Mouse (Mus musculus): ENCODE data around the gene Gm49383. TPM values are rescaled to one million over a fixed set of nuclear protein-coding genes. Genes with fewer than 3 reads are reported as not detected.
"Not testable (repeated sequence)": the region's sequence is repeated elsewhere in the genome, so short reads cannot be mapped to it uniquely, and the experiment has no call there.

Gm49383 gene
- total and polyA plus RNA-seq, 2 experiments from 2014 or later: 0.38 to 5.3 TPM

- Histone ChIP-seq H3K4me2 (ENCODE audit: low read depth, low read length, poor library complexity, severe bottlenecking) (no peak overlapping the region), H3K9ac (replicated peaks; ENCODE audit: low read length, poor library complexity, severe bottlenecking) (no peak overlapping the region), H3K4me3 (ENCODE audit: low read depth, low read length) (no peak overlapping the region), H3K4me1 (ENCODE audit: insufficient read depth, low read length) (no peaks in the 10 kb centered on the region), H3K9me3 (ENCODE audit: low read length) (no peaks in the 10 kb centered on the region), H3K27me3 (ENCODE audit: insufficient read depth, low read length) (no peaks in the 10 kb centered on the region), H3K27ac (ENCODE audit: low read depth, low read length) (no peak overlapping the region), H3K36me3 (ENCODE audit: insufficient read depth, low read length) (0 out of 2 replicates have a peak, but pooled peaks cover 2% of the 10 kb centered on the region)
- TF ChIP-seq CTCF (IDR thresholded peaks at IDR 0.05): no peak
- 84% methylated on average over 3 of the region's 3 CpGs for whole genome bisulfite sequencing
- DNase-seq (ENCODE audit: low spot score) (no peak), ATAC-seq (ENCODE audit: low FRiP score) (no peak)
Observed at GRCm38 (mm10) chr12:69177526-69177925, 19.4 kb downstream of the Gm49383 start.

DNA sequence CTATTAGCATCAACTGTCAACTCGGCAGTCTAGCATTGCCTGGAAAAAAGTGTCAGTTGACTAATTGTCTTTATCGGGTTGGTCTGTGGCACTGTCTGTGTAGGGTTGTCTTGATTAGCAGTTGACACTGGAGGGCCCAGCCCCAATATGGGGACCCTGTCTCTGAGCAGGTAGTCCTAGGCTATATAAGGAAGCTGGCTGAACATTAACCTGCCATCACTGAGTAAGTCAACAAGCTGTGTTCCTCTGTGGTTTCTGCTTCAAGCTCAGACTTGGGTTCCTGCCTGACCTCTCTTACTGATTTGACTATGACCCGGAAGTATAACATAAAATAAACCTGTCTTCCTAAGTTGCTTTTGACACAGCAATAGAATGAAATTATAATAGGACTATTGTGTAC lies 20.9 kb downstream of the Gm49383 start:
- H3K4me1 ChIP-seq (ENCODE audit: insufficient read depth, low read length): no peaks in the 10 kb centered on the region
- no peak overlapping the region for H3K4me2 ChIP-seq (ENCODE audit: low read depth, low read length, poor library complexity, severe bottlenecking)
- H3K9ac ChIP-seq (replicated peaks; ENCODE audit: low read length, poor library complexity, severe bottlenecking): no peak overlapping the region
- 93% methylated on average over 3 of the region's 3 CpGs for WGBS
- no peak overlapping the region for H3K27ac ChIP-seq (ENCODE audit: low read depth, low read length)
- ATAC-seq (ENCODE audit: low FRiP score): no peak
- no peak for DNase-seq (ENCODE audit: low spot score)
- H3K27me3 ChIP-seq (ENCODE audit: insufficient read depth, low read length): no peaks in the 10 kb centered on the region
- H3K36me3 ChIP-seq (ENCODE audit: insufficient read depth, low read length): no peaks in the 10 kb centered on the region
- no peak overlapping the region for H3K4me3 ChIP-seq (ENCODE audit: low read depth, low read length)
- no peak for TF ChIP-seq CTCF (IDR thresholded peaks at IDR 0.05)
- H3K9me3 ChIP-seq (ENCODE audit: low read length): no peaks in the 10 kb centered on the region

DNA sequence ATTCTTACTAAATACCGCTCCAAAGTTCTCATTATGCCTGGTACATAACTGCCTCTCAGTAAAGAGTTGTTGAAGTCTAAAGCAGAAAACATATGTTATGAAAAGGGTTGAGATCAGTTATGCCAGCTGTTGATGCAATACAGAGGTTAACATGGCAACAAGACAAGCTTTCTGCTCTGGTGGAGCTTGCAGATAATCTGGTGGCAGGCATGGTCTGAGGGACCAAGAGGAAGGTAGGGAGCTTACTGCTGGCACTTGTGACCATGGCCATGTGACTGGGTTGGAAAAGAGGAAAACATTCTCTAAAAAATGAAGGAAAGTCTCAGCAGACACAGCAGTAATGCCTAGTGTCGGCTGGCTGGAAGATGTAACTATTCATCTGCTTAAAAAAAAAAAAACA lies 25.6 kb downstream of the Gm49383 start:
- no peak overlapping the region for H3K9ac ChIP-seq (replicated peaks; ENCODE audit: low read length, poor library complexity, severe bottlenecking)
- no peaks in the 10 kb centered on the region for H3K36me3 ChIP-seq (ENCODE audit: insufficient read depth, low read length)
- H3K4me3 ChIP-seq (ENCODE audit: low read depth, low read length): no peak overlapping the region
- no peak for TF ChIP-seq CTCF (IDR thresholded peaks at IDR 0.05)
- H3K9me3 ChIP-seq (ENCODE audit: low read length): no peaks in the 10 kb centered on the region
- 89% methylated on average over 2 of the region's 2 CpGs for WGBS
- H3K27ac ChIP-seq (ENCODE audit: low read depth, low read length): no peak overlapping the region
- ATAC-seq (ENCODE audit: low FRiP score): no peak
- H3K4me1 ChIP-seq (ENCODE audit: insufficient read depth, low read length): no peaks in the 10 kb centered on the region; the same call in 1 of the 2 replicates
- no peak overlapping the region for H3K4me2 ChIP-seq (ENCODE audit: low read depth, low read length, poor library complexity, severe bottlenecking)
- no peak for DNase-seq (ENCODE audit: low spot score)
- H3K27me3 ChIP-seq (ENCODE audit: insufficient read depth, low read length): no peaks in the 10 kb centered on the region

DNA sequence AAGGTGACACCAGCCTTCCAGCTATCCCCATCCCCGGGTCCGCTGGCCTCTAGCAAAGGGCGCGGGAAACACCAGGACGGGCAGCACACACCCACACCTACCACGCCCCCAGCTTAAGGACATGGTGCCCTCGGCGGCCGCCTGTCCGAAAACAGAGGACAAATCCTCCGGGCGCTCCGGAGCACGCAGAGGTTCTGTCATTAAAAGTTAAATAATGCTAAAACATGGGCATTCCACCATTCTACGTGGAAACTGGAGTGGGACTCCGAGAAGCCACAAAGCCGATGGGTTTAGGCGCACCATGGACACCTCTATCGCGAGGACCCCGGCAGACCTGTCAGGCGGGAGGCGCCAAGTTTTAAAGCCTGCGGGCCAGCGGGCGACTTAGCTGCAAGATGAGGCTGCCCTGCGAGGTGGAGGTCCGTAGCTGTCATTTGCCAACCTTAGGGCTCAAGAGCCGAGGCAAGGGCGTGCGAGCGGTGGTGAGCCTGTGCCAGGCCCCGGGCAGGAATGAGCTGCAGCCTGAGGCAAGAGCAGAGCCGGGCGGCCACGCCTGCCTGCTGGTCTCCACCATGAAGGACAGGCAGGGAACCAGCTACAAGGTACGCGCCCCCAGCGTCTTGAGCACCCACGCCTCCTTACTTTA lies 28.3 kb downstream of the Gm49383 start, which contains the start of gene Lrr1:
Lrr1 (plus strand) TSS at position 354 of the 646 bp plus-strand sequence.
- TF ChIP-seq CTCF (IDR thresholded peaks at IDR 0.05): no peak
- Histone ChIP-seq H3K4me1 (ENCODE audit: insufficient read depth, low read length) (no peaks in the 10 kb centered on the region; the same call in 1 of the 2 replicates), H3K4me2 (ENCODE audit: low read depth, low read length, poor library complexity, severe bottlenecking) (peak within 1 kb of the TSS; percentile 99), H3K4me3 (ENCODE audit: low read depth, low read length) (peak within 1 kb of the TSS; percentile 68), H3K27me3 (ENCODE audit: insufficient read depth, low read length) (no peaks in the 10 kb centered on the region), H3K27ac (ENCODE audit: low read depth, low read length) (peak within 1 kb of the TSS; percentile 70), H3K9me3 (ENCODE audit: low read length) (no peaks in the 10 kb centered on the region), H3K9ac (replicated peaks; ENCODE audit: low read length, poor library complexity, severe bottlenecking) (peak within 1 kb of the TSS; percentile 69), H3K36me3 (ENCODE audit: insufficient read depth, low read length) (no peaks in the 10 kb centered on the region)
- ATAC-seq (ENCODE audit: low FRiP score): peak; percentile 90
- under 1% methylated on average over 40 of the region's 40 CpGs for WGBS
- peak; percentile 87 for DNase-seq (ENCODE audit: low spot score)

DNA sequence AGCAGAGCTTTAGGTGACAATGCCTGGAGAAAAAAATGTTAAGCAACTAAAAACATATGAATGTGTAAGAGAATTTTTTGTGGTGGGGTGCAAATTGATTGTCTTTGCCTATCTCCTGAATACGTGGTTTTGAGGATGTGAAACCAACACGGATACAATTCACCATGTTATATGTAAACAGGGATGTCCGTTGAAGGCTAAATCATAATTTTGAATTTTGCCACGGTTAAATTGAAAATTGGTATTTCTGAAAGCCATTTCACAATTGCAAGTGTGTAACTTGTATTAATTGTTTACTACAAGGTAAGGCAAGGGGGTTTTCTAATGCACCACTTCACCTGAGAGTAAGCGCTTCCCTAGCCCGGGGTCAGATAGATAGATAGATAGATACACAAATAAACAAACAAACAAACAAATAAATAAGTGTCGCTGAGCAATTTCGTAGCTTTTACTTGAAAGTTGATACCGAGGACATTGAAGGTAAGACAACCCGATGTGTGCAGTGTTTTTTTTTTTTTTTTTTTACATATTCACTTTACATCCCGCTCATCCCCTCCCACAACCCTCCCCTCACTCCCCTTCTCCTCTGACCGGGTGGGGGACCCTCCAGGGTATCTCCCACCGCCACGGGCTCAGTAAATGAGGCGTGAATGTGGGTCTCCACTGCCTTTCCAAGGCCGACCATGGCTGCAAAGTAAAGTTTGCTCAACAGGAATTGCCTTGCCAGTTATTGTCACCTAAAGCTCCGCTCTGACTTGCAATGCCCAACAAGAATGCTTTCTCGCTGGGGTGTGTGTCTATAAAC lies 29.0 kb downstream of the Gm49383 start:
- peak overlapping the region; percentile 69 for H3K9ac ChIP-seq (replicated peaks; ENCODE audit: low read length, poor library complexity, severe bottlenecking)
- H3K36me3 ChIP-seq (ENCODE audit: insufficient read depth, low read length): no peaks in the 10 kb centered on the region
- H3K4me3 ChIP-seq (ENCODE audit: low read depth, low read length): peak overlapping the region; percentile 68
- no peaks in the 10 kb centered on the region; the same call in 1 of the 2 replicates for H3K4me1 ChIP-seq (ENCODE audit: insufficient read depth, low read length)
- WGBS: 8% methylated on average over 18 of the region's 18 CpGs
- no peaks in the 10 kb centered on the region for H3K27me3 ChIP-seq (ENCODE audit: insufficient read depth, low read length)
- TF ChIP-seq CTCF (IDR thresholded peaks at IDR 0.05): no peak
- H3K9me3 ChIP-seq (ENCODE audit: low read length): no peaks in the 10 kb centered on the region
- DNase-seq (ENCODE audit: low spot score) (no peak), ATAC-seq (ENCODE audit: low FRiP score) (peak; percentile 55; the same call in 1 of the 2 replicates)
- H3K4me2 ChIP-seq (ENCODE audit: low read depth, low read length, poor library complexity, severe bottlenecking): peak overlapping the region; percentile 99
- peak overlapping the region; percentile 70 for H3K27ac ChIP-seq (ENCODE audit: low read depth, low read length)

GRCm38 (mm10) chr12:69166861-69167581 lies 29.9 kb downstream of the Gm49383 start:
- not testable (repeated sequence) for DNase-seq (ENCODE audit: low spot score); ATAC-seq (ENCODE audit: low FRiP score); H3K4me2 ChIP-seq (ENCODE audit: low read depth, low read length, poor library complexity, severe bottlenecking); H3K4me3 ChIP-seq (ENCODE audit: low read depth, low read length); H3K27me3 ChIP-seq (ENCODE audit: insufficient read depth, low read length); H3K9ac ChIP-seq (replicated peaks; ENCODE audit: low read length, poor library complexity, severe bottlenecking); H3K27ac ChIP-seq (ENCODE audit: low read depth, low read length); H3K4me1 ChIP-seq (ENCODE audit: insufficient read depth, low read length); H3K9me3 ChIP-seq (ENCODE audit: low read length); H3K36me3 ChIP-seq (ENCODE audit: insufficient read depth, low read length)
- 64% methylated on average over 8 of the region's 8 CpGs for WGBS
